Mouse (Mus musculus) mouse trophoblast stem cell (cell line): ENCODE measurements around the gene Gm10715.
"Not testable (repeated sequence)": the region's sequence is repeated elsewhere in the genome, so short reads cannot be mapped to it uniquely, and the experiment has no call there.

Source experiments
- in situ Hi-C, 2 experiments: fragments of 300-500 bp; cut with MseI, MboI; formaldehyde crosslinking; loops; 2 replicates in 1 of 2; 3 replicates in 1 of 2; pipeline ENCODE4 v1.15.1; 2025

Gm10715 gene

GRCm38 (mm10) chr9:3024912-3025467 is 11.7 kb upstream of the Gm10715 start, which contains the start of gene Gm10717:
TSS of gene Gm10717 (plus strand) at chr9:3025417.
- in situ Hi-C loops: not testable (repeated sequence)

GRCm38 (mm10) chr9:3025653-3026052 is 11.0 kb upstream of the Gm10715 start:
- in situ Hi-C loops: not testable (repeated sequence)

- in situ Hi-C loops: not testable (repeated sequence)
Measured at GRCm38 (mm10) chr9:3026136-3026535, 10.5 kb upstream of the Gm10715 start.

GRCm38 (mm10) chr9:3026741-3027140 is 9.9 kb upstream of the Gm10715 start:
- in situ Hi-C loops: not testable (repeated sequence)

GRCm38 (mm10) chr9:3027200-3027599 is 9.5 kb upstream of the Gm10715 start:
- in situ Hi-C loops: not testable (repeated sequence)

- in situ Hi-C loops: not testable (repeated sequence)
Measured at GRCm38 (mm10) chr9:3029276-3030000, 7.2 kb upstream of the Gm10715 start.

GRCm38 (mm10) chr9:3030677-3031318 is 5.9 kb upstream of the Gm10715 start:
- in situ Hi-C loops: not testable (repeated sequence)

- in situ Hi-C loops: not testable (repeated sequence)
Measured at GRCm38 (mm10) chr9:3034299-3034698, 2.4 kb upstream of the Gm10715 start, which contains the start of gene Gm17535. TSS of gene Gm17535 (plus strand) at chr9:3034599.

- in situ Hi-C loops: not testable (repeated sequence)
Measured at GRCm38 (mm10) chr9:3038161-3038560, 1.5 kb downstream of the Gm10715 start.
